Mouse (Mus musculus): Measurements from ENCODE around the gene Fcgrt. TPM values are rescaled to one million over a fixed set of nuclear protein-coding genes. Genes with fewer than 3 reads are reported as not detected.
A peak's percentile ranks its signal among the peaks of the same experiment; 100 is the strongest.

Gene Fcgrt
- total and polyA plus RNA-seq, 3 experiments = 0.13 to 0.16 TPM; not detected in 1

GRCm38 (mm10) chr7:45139904-45140723, 36.5 kb upstream of the Fcgrt start:
- H3K4me3 ChIP-seq (replicated peaks in 1 of 3; ENCODE audit: low read depth in 2 of 3, low read length in 2 of 3, poor library complexity in 1 of 3) = no peak overlapping the region
- H3K27ac ChIP-seq (ENCODE audit: insufficient read depth, low read depth) = no peak overlapping the region
- no peaks in the 10 kb centered on the region for H3K9me3 ChIP-seq (replicated peaks; ENCODE audit: low read length)
- TF ChIP-seq BHLHE40 (IDR thresholded peaks at IDR 0.05; ENCODE audit: low read depth, low read length) = no peak
- no peak for TF ChIP-seq CHD1 (IDR thresholded peaks at IDR 0.05; ENCODE audit: low read depth, low read length)
- no peak for TF ChIP-seq ELF1 (IDR thresholded peaks at IDR 0.05; ENCODE audit: low read depth, low read length)
- TF ChIP-seq TCF12 (IDR thresholded peaks at IDR 0.05; ENCODE audit: low read depth, low read length) = no peak
- TF ChIP-seq MAZ (IDR thresholded peaks at IDR 0.05; ENCODE audit: low read depth, low read length) = no peak
- TF ChIP-seq ZNF384 (IDR thresholded peaks at IDR 0.05; ENCODE audit: low read depth, low read length) = no peak
- TF ChIP-seq JUN (IDR thresholded peaks at IDR 0.05; ENCODE audit: insufficient read depth, low read depth, low read length) = no peak
- TF ChIP-seq POLR2AphosphoS2 (IDR thresholded peaks at IDR 0.05; ENCODE audit: low read depth, low read length) = no peak
- dilution Hi-C loops (cut with MboI; ENCODE audit: extremely low pct_ligation_motif_present, extremely low pct_unique_long_range_greater_than_20kb, low sequenced_read_pairs) (no loop called here), in situ Hi-C loops (cut with MboI; ENCODE audit: low pct_ligation_motif_present, low pct_unique_long_range_greater_than_20kb, low sequenced_read_pairs) (no loop called here)
- H3K9ac ChIP-seq (ENCODE audit: insufficient read depth, low read depth) = no peak overlapping the region
- H3K4me1 ChIP-seq (ENCODE audit: control insufficient read depth in 1 of 2, insufficient read depth in 2 of 2) = peaks cover 2 to 23% of the 10 kb centered on the region in 2 experiments; a peak in 3 of 4 replicates
- H3K4me2 ChIP-seq (ENCODE audit: insufficient read depth, low read depth, poor library complexity, severe bottlenecking) = no peak overlapping the region
- H3K79me2 ChIP-seq (replicated peaks; ENCODE audit: control insufficient read depth, extremely low read depth, insufficient read depth, poor library complexity, severe bottlenecking) = no peaks in the 10 kb centered on the region
- no peak for DNase-seq (ENCODE audit: extremely low read depth)
- H3K27me3 ChIP-seq (replicated peaks) = no peaks in the 10 kb centered on the region
- H3K36me3 ChIP-seq (replicated peaks in 1 of 2; ENCODE audit: control insufficient read depth in 1 of 2, insufficient read depth in 1 of 2, low read length in 1 of 2) = peaks cover 12 to 44% of the 10 kb centered on the region in 2 experiments

- H3K27ac ChIP-seq (ENCODE audit: insufficient read depth, low read depth) = no peak overlapping the region
- H3K4me1 ChIP-seq (ENCODE audit: control insufficient read depth in 1 of 2, insufficient read depth in 2 of 2) = peaks cover 5 to 34% of the 10 kb centered on the region in 2 experiments
- DNase-seq (ENCODE audit: extremely low read depth) = no peak
- no peak overlapping the region for H3K4me3 ChIP-seq (replicated peaks in 1 of 3; ENCODE audit: low read depth in 2 of 3, low read length in 2 of 3, poor library complexity in 1 of 3)
- no peaks in the 10 kb centered on the region for H3K27me3 ChIP-seq (replicated peaks)
- H3K36me3 ChIP-seq (replicated peaks in 1 of 2; ENCODE audit: control insufficient read depth in 1 of 2, insufficient read depth in 1 of 2, low read length in 1 of 2) = peaks cover 6 to 33% of the 10 kb centered on the region in 2 experiments
- no peak for TF ChIP-seq ZNF384 (IDR thresholded peaks at IDR 0.05; ENCODE audit: low read depth, low read length)
- 0 out of 2 replicates have a peak, but pooled peaks have one; percentile 24 for TF ChIP-seq TBP (conservative IDR thresholded peaks at IDR 0.05; ENCODE audit: low read depth, low read length)
- in situ Hi-C loops (cut with MboI; ENCODE audit: low pct_ligation_motif_present, low pct_unique_long_range_greater_than_20kb, low sequenced_read_pairs) (no loop called here), dilution Hi-C loops (cut with MboI; ENCODE audit: extremely low pct_ligation_motif_present, extremely low pct_unique_long_range_greater_than_20kb, low sequenced_read_pairs) (no loop called here)
- no peak overlapping the region for H3K9ac ChIP-seq (ENCODE audit: insufficient read depth, low read depth)
- no peaks in the 10 kb centered on the region for H3K79me2 ChIP-seq (replicated peaks; ENCODE audit: control insufficient read depth, extremely low read depth, insufficient read depth, poor library complexity, severe bottlenecking)
- H3K4me2 ChIP-seq (ENCODE audit: insufficient read depth, low read depth, poor library complexity, severe bottlenecking) = no peak overlapping the region
- H3K9me3 ChIP-seq (replicated peaks; ENCODE audit: low read length) = peaks cover under 1% of the 10 kb centered on the region
Observed at GRCm38 (mm10) chr7:45138403-45138802, 34.8 kb upstream of the Fcgrt start.

- Histone ChIP-seq H3K4me1 (ENCODE audit: control insufficient read depth in 1 of 2, insufficient read depth in 2 of 2) (peaks cover 5 to 34% of the 10 kb centered on the region in 2 experiments), H3K9me3 (replicated peaks; ENCODE audit: low read length) (peaks cover 3% of the 10 kb centered on the region), H3K27ac (ENCODE audit: insufficient read depth, low read depth) (no peak overlapping the region), H3K9ac (ENCODE audit: insufficient read depth, low read depth) (no peak overlapping the region), H3K79me2 (replicated peaks; ENCODE audit: control insufficient read depth, extremely low read depth, insufficient read depth, poor library complexity, severe bottlenecking) (no peaks in the 10 kb centered on the region), H3K27me3 (replicated peaks) (no peaks in the 10 kb centered on the region), H3K36me3 (replicated peaks in 1 of 2; ENCODE audit: control insufficient read depth in 1 of 2, insufficient read depth in 1 of 2, low read length in 1 of 2) (peaks cover under 1 to 25% of the 10 kb centered on the region in 2 experiments), H3K4me2 (ENCODE audit: insufficient read depth, low read depth, poor library complexity, severe bottlenecking) (no peak overlapping the region), H3K4me3 (replicated peaks in 1 of 3; ENCODE audit: low read depth in 2 of 3, low read length in 2 of 3, poor library complexity in 1 of 3) (no peak overlapping the region)
- in situ Hi-C loops (cut with MboI; ENCODE audit: low pct_ligation_motif_present, low pct_unique_long_range_greater_than_20kb, low sequenced_read_pairs) (no loop called here), dilution Hi-C loops (cut with MboI; ENCODE audit: extremely low pct_ligation_motif_present, extremely low pct_unique_long_range_greater_than_20kb, low sequenced_read_pairs) (no loop called here)
- DNase-seq (ENCODE audit: extremely low read depth) = no peak
- TF ChIP-seq IRF4 (IDR thresholded peaks at IDR 0.05; ENCODE audit: low read depth, low read length) = no peak
- TF ChIP-seq TCF12 (IDR thresholded peaks at IDR 0.05; ENCODE audit: low read depth, low read length) = no peak
- TF ChIP-seq JUND (conservative IDR thresholded peaks at IDR 0.05; ENCODE audit: low read depth, low read length) = no peak
- no peak for TF ChIP-seq ETS1 (conservative IDR thresholded peaks at IDR 0.05; ENCODE audit: low read depth, low read length)
- TF ChIP-seq MAZ (IDR thresholded peaks at IDR 0.05; ENCODE audit: low read depth, low read length) = no peak
- TF ChIP-seq BHLHE40 (IDR thresholded peaks at IDR 0.05; ENCODE audit: low read depth, low read length) = no peak
Observed at GRCm38 (mm10) chr7:45137171-45138006, 33.7 kb upstream of the Fcgrt start.
